Mouse (Mus musculus) embryonic stem cell, embryonic (primary cell): ENCODE measurements at regions not wholly inside any gene's neighbourhood (a gene's known extent, or its start where the extent isn't known, plus 50 kb on each side); places are given as distances from the start of the nearest gene placed in this dataset.

Experiments
- CTCF ChIA-PET, 4 experiments: fragments of 300-600 bp in 2 of 4; fragments of 350-600 bp in 2 of 4; sonication (Branson Sonifier 250); formaldehyde crosslinking; loops; one replicate each; lab custom pipeline; 2022; ENCODE audit warnings: inconsistent platforms in 2 of 4; lab: Charles Lee
- POLR2A ChIA-PET, 4 experiments: fragments of 300-600 bp in 2 of 4; fragments of 350-600 bp in 2 of 4; sonication (Branson Sonifier 250); formaldehyde crosslinking; loops; one replicate each; lab custom pipeline; 2022; ENCODE audit warnings: antibody characterized with exemption in 4 of 4, inconsistent platforms in 1 of 4; lab: Charles Lee

DNA sequence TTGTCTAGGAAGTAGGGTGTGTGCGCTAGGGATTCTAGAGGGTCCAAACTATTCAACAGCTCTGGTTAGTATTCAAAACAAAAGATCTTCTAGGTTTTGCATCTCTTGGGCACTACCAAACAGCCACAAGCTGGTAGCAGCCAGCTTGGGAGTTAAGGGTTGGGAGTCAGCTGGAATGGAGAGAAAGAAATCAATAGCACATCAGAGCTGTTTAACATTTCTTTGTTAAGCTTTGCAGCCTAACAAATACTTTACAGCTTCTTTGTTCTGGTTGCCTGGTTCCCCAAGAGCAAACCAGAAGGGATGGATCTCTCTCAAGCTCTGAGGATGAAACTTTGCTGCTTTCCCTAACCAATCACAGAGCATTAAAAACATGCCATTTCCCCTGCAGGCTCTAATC, 162.3 kb upstream of the Atp5g3 start:
- CTCF ChIA-PET = interaction anchor here in 2 of 4 experiments (1.3 to 1.8 kb wide), 2 partner anchors 582 to 600 kb away, joined by 4 to 7 read pairs; no protein-coding TSS in a partner anchor
- POLR2A ChIA-PET = interaction anchor here in 3 of 4 experiments (0.6 to 1.6 kb wide), 8 partner anchors 10 to 687 kb away, joined by 3 to 6 read pairs (median 3); partner anchors contain the start of genes Chn1 (in 1 of the 3) and Gpr155 (in 1 of the 3)

DNA sequence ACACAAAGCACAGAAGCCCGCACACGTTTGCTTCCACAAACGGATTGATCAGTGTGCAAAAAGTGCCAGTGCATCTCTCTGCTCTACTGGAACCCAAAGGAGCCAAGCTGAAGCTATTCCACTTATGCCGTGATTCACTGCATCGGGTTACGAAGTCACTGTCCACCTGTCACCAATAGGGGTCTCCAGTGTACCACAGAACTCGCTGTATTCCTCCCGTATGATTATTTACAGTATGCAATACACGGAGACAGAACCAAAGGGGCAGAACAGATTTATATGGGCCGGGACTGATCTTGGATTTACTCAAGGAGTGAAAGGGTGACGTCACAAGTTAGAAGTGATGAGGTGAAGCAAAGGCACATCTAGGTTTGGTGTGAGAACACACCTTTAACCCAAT, 155.5 kb upstream of the Atp5g3 start:
- POLR2A ChIA-PET = interaction anchor here in 1 of 4 experiments (0.6 kb wide), 1 partner anchor 22 kb away, joined by 3 read pairs; no protein-coding TSS in a partner anchor
- CTCF ChIA-PET = interaction anchor here in 3 of 4 experiments (0.6 to 1.5 kb wide), 13 partner anchors 11 to 608 kb away, joined by 3 to 6 read pairs (median 3); no protein-coding TSS in a partner anchor

DNA sequence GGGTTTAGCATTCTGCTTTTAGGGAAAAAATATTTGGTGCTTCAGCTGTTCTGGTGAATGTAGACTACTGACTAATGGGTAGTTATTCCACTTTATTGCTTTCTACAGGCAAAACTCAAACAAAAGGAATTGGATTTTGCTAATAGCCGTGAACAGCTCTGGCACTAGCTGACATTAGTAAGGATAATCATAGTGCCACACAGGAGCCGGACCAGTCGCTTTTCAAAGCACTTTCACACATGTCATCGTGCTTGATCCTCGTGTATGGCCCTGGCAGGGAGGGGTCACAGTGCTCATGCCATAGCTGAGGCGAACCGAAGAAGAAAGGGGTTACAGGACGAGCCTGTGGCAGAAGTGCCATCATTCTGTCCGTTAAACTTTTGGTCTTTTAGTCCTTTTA, 153.2 kb upstream of the Atp5g3 start:
- POLR2A ChIA-PET = interaction anchor here in 1 of 4 experiments (0.6 kb wide), 2 partner anchors 72 to 163 kb away, joined by 3 to 4 read pairs; no protein-coding TSS in a partner anchor
- CTCF ChIA-PET = interaction anchor here in 2 of 4 experiments (0.5 to 1.0 kb wide), 3 partner anchors 105 to 621 kb away, joined by 3 to 7 read pairs (median 4); no protein-coding TSS in a partner anchor

DNA sequence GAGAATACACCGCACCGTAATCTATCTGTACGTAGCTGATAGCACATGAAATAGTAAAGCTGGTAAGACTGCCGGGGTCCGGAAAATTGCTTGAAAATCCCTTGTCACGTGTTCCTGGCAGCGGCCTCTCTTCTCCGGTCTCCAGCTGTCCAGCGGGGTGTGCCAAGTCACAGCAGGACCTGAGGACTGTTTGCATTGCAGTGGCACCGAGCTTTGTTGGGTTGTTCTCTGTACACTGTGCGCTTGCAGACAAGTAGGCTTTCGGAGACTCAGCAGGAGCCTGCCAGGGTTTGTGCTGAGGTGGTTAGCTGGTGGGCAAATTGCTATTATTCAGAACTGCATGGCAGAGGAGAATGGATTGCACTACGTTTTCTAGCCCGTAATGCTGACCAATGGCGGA, 152.7 kb upstream of the Atp5g3 start:
- ChIA-PET CTCF (interaction anchor here in 3 of 4 experiments (0.6 to 1.0 kb wide), 3 partner anchors 20 to 597 kb away, joined by 3 to 7 read pairs (median 3); no protein-coding TSS in a partner anchor), POLR2A (interaction anchor here in 2 of 4 experiments (0.9 to 1.4 kb wide), 3 partner anchors 10 to 609 kb away, joined by 3 to 5 read pairs (median 3); no protein-coding TSS in a partner anchor)

DNA sequence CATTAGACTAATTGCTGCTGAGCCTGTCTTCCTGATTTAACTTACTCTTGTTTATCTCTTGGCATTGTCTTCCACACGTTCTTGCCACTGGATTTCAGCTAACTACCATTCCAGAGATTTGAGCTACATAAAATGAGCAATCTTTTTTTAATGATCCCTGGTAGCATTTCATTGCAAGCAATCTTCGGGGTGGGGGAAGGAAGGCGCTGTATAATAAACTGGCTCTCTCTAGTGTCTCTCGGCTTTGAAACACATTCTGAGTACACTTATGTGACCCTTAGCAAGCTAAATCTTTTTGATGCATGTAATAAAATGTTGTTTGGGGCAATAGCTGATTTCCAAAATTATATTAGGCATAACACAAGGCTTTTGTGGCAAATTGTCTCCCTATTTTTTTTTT, 152.2 kb upstream of the Atp5g3 start:
- CTCF ChIA-PET = interaction anchor here in 1 of 4 experiments (1.0 kb wide), 1 partner anchor 598 kb away, joined by 3 read pairs; no protein-coding TSS in a partner anchor
- POLR2A ChIA-PET = interaction anchor here in 2 of 4 experiments (0.9 to 1.4 kb wide), 3 partner anchors 11 to 610 kb away, joined by 3 to 5 read pairs (median 3); no protein-coding TSS in a partner anchor

DNA sequence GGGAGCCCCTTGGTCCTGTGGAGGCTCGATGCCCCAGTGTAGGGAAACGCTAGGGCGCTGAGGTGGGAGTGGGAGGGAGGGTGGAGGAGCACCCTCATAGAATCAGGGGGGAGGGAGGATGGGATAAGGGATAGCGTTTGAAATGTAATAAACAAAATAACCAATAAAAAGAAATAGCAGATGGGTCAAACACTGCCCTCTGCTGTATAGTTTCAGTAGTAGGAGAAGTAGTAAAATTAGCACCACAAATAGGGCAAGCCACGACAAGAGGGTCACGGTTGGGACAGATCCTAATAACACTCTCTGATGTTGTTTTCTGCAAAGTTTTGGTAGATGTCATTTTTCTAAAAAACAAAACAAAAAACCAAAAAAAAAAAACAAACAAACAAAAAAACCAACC, 131.3 kb upstream of the Atp5g3 start:
- ChIA-PET POLR2A (interaction anchor here in 1 of 4 experiments (0.6 kb wide), 1 partner anchor 816 kb away, joined by 4 read pairs; no protein-coding TSS in a partner anchor), CTCF (interaction anchor here in 3 of 4 experiments (0.6 to 0.7 kb wide), 5 partner anchors 114 to 470 kb away, joined by 3 to 5 read pairs (median 3); no protein-coding TSS in a partner anchor)

DNA sequence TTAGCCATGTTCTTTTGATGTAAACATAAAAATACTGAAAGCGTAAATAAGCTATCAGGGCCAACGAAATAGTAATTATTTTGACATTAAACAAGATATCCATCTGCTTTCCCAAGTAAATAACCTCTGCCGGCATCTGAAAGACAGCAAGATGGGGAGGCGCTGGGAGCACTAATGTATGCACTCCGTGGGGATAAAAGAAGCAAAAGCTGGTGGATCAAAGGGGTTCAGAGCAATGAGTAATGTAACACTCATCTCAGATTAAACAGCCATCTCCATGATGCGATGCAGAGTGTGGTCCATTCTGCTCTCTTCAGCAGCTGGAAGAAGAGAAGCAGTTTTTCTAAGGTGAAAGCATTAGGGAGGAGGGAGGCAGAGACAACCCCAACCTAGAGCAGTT, 128.5 kb upstream of the Atp5g3 start:
- POLR2A ChIA-PET = no interaction called here
- CTCF ChIA-PET = no interaction called here

DNA sequence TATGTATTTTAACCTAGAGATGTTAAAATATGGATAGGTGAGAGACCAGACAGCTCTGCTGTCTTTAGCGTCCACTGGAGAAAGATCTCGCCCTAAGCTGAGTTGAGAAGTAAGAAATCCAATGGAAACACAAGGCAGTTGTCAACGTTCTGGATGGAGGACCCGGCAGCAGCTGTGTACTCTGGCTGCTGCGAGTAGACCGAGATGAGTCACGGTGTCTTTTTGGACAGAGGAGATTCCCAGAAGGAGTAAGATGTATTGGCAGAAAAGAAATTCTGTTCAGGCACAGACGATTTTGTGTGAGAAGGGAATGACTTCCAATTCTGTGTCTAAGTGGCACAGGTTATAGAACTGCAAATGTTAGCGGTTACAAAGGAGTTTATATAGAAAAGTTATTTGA, 124.9 kb upstream of the Atp5g3 start:
- POLR2A ChIA-PET = interaction anchor here in 1 of 4 experiments (0.6 kb wide), 1 partner anchor 30 kb away, joined by 4 read pairs; no protein-coding TSS in a partner anchor
- CTCF ChIA-PET = interaction anchor here in 1 of 4 experiments (0.6 kb wide), 1 partner anchor 64 kb away, joined by 3 read pairs; no protein-coding TSS in a partner anchor

DNA sequence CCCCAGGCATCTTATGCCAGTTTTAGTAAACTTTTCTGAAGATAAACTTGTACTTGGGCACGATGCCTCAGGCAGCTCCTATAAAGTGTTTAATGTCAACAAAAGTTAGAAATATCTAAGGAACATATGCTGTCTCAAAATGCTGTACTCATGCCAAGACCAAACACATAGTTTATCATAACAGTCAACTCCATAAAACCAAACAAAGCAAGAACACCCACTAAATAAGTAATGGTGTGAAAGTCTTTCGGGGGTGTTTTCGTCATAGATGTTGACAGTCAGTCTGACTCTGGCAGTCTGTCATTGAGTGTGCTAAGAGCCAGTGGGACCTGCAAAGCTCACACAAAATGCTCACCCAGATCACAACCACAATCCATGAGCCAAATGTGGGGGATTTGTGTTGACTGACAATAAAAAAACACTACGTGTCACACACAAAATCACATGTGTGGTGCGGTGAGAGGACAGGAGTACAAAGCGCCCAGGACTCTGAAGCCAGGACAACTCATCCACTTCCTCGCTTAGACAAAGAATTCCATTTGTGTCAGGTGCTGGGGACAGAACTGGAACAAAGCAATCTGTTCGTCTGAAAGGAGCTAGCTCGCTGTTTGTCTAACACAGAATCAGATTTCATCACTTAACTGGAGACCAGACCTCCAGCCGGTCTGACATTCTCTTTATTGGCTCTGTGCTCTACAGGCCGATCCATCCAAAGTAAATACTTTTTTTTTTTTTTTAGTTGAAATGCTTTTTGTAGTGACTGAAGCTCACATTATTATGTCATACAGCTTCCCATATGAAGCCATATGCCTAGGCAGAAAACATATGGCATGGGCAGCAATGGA, 121.3 kb upstream of the Atp5g3 start:
- POLR2A ChIA-PET = no interaction called here
- CTCF ChIA-PET = interaction anchor here in 2 of 4 experiments (0.5 to 0.7 kb wide), 4 partner anchors 404 to 1282 kb away, joined by 3 to 4 read pairs (median 3); no protein-coding TSS in a partner anchor

DNA sequence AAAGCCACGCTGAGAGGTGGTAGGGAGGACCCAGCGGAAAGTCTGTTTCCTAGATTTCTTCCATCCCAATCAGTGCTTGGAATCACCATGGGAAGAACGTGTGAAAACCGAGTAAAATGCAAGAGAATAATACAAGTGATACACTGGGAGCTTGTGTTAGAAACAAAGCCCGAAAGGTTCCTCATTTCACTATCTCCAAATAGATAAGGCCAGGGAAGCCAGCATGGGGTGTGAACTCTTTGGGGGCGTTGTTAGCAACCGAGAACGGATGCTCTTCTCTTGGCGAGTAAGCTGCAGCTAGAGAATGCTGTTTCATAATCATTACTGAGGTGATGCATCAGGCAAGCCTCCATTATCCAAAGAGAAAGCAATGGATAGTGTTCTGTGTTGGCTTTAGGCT, 118.8 kb upstream of the Atp5g3 start:
- POLR2A ChIA-PET = interaction anchor here in 1 of 4 experiments (0.8 kb wide), 1 partner anchor 54 kb away, joined by 3 read pairs; no protein-coding TSS in a partner anchor

DNA sequence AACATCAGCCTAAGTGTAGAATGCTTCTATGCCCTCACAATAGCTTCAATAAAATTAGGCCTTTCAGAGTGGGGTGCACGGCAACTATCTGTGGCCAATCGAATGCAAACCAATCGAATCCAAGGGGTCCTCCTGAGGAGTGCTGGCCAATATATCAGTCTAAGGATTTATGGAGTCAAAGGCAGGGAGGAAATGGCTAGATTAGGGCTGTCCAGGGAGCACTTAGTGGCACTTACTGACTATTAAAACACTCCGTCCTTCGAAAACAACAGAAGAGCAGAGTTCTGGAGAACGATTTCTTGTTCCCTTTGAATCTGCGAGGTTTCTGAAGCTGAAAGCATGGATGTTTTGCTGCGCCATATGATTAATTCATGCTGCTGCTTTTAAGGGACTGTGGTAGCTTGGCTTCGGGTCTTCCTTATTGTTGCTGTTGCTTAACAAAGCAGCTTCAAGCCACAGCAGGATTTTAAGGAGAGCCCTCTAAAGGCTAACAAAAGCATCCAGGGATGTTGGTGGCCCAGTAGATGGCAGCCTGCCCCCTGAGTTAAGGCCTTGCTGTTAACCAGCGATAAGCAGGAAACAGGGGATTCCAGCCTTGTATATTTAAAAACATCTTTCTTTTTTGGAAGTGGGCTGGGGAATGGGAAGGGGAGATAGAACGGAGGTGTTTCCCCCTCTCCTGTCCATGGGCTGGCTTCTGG, 116.4 kb upstream of the Atp5g3 start:
- ChIA-PET POLR2A (no interaction called here), CTCF (interaction anchor here in 1 of 4 experiments (1.0 kb wide), 1 partner anchor 273 kb away, joined by 3 read pairs; no protein-coding TSS in a partner anchor)

More for the DNA sequence above, 118.8 kb upstream of the Atp5g3 start:
- CTCF ChIA-PET = no interaction called here

DNA sequence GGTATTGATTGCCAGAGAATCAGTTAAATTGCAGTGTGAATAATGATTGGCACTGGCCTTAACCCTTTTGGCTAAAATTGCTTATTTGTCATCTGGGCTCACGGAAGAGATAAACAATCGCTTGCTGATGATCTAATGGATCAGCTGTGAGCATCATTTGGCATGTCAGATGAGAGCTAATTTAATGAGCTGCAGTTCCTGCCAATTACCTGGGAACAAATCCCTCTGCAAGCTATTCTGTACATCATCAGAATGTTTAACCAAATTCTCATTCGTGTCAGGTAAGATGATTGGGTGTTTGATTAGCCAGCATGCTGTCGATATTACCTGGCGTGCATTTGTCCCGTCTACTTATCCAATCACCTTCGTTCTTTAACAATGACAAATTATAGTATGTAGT, 104.0 kb upstream of the Atp5g3 start:
- POLR2A ChIA-PET = no interaction called here

DNA sequence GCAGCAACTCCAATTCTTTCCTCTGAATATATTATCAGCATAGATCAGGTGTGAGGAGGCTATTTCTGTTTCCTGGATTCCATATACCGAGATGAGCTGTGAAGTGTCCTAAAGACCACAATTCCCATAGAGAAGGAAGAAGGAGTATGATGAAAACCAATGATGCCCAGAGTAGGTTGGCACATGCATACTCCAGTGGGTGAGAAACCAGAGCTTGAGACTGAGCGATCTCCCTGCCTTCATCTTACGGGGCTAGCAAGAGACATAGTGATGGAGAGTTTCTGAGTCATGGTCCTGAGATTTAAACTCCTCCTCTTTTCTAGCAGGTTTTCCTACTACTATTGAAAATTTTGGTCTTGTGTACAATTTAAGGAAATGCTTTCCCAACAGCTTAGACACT, 103.1 kb upstream of the Atp5g3 start:
- ChIA-PET POLR2A (no interaction called here), CTCF (no interaction called here)

More for the DNA sequence above, 104.0 kb upstream of the Atp5g3 start:
- CTCF ChIA-PET = no interaction called here

DNA sequence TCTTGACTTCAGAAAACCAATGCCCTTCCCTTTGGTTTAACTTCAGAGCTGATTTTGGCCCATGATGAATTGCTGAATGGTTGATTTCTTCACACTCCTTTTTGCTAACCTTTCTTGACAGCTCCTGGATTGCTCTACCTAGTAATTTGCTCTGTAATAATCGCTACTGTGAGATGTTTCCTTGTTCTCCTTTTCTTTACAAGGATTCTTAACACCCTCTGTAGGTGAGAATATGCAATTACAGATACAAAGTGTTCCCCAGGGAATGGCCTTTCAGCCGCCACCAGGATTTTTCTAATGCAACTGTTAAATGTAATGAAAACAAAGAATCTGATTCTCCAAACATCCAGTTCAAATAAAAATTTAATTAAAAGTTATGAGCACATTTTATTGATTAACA, 87.4 kb upstream of the Atp5g3 start:
- ChIA-PET CTCF (no interaction called here), POLR2A (no interaction called here)

DNA sequence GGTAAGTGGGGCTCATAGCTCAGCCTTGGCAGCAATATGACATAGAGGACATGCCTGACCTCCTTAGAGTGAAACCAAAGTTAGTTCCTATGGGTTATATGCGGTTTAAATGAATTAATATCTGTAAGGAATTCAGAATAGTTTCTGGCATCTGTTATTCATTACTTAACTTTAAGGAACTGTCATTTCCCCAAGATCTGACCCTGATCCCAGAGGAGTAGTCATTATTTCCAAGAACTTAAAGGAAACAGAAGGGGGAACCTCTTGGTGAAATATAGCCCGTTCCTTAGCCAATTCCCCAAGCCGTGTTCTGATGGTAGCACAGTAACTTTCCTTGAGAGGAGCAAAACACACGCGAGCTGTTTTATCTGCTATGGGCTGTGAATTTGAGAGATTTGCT, 85.9 kb upstream of the Atp5g3 start:
- ChIA-PET CTCF (no interaction called here), POLR2A (no interaction called here)

DNA sequence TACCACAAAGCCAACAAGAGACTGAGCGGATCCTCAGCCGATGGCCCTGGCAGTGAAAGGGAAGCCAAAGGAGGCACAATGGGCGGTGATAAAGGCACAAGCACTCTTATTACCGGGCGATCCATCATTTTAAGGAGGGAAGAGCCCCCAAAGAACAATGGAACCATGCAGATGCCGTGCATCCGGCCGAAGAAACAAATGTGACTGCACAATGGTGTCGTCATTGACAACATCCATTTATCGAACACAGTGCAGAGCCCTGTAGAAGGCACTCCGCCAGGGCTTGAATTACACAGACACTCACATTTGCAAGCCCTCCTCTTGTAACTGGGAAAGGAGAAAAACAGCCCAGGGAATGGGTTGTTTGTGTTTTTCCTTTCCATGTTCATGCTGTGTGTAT, 80.7 kb upstream of the Atp5g3 start:
- ChIA-PET POLR2A (no interaction called here), CTCF (no interaction called here)

DNA sequence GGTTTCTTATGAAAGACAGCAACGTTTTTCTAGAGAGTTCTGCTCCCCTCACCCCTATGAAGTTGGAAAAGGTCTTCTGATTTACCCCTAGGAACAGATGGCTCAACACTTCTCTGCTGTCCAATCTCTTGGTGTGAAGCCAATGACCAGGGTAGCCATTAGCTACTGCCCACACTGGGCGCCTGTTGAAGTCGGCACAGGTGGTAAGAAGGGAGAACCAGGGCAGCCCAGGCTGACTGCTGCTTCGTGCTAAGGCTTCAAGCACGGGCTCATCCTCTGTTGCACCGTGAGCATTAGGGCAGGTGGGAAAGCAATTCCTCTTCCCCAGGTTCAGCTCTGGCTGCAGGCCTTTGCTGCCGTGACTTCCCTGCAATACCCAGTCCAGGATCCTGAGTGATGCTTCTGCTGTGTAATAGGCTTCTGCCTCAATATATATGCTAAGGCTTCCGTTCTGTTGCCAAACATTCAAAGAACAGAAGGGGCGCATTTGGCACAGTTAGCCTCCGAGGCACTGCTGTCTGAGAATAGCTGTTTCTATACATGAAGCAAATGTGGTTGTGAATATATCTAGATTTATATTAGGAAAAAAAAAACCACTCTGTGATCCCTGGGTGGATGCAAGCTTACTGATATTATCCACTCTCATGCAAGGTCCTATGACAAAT, 76.4 kb upstream of the Atp5g3 start:
- ChIA-PET CTCF (interaction anchor here in 1 of 4 experiments (0.6 kb wide), 1 partner anchor 1795 kb away, joined by 3 read pairs; no protein-coding TSS in a partner anchor), POLR2A (no interaction called here)

DNA sequence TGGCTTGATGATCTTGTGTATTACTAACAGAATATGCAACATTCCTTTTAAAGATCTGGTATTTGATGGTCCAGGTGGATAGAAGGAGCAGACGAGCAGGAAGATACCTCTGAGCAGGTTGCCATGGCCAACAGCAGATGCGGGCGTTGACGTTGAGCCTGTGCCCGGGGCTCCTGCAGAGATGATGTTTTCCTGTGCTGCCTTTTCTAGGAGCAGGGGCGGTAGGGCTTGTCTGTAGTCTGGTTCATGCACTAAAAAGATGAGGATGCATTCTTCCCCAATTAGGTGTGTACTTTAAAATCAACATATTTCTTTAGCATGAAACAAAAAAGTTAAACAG, 74.8 kb upstream of the Atp5g3 start:
- CTCF ChIA-PET = interaction anchor here in 1 of 4 experiments (2.5 kb wide), 1 partner anchor 20 kb away, joined by 6 read pairs; no protein-coding TSS in a partner anchor
- POLR2A ChIA-PET = no interaction called here
